Mouse (Mus musculus) CH12.LX (cell line): Measurements from ENCODE around the gene Ptprg. TPM values are rescaled to one million over a fixed set of nuclear protein-coding genes. Genes with fewer than 3 reads are reported as not detected.

Experiments
- DNase-seq: peaks from one replicate; pipeline ENCODE4 v3.0.0-alpha.2; 2013; ENCODE audit errors: extremely low read depth
- H3K27ac ChIP-seq: 2 replicates; pipeline ENCODE4 v1.5.1; 2012; ENCODE audit warnings: low read depth, mild to moderate bottlenecking, control low read depth, moderate library complexity; ENCODE audit not compliant: insufficient read depth
- H3K27me3 ChIP-seq: replicated peaks from 2 replicates; pipeline ENCODE3; 2012; ENCODE audit warnings: inconsistent platforms
- H3K36me3 ChIP-seq, 2 experiments: replicated peaks in 1 of 2; 2 replicates each; pipeline versions ENCODE3 to v1.6.1; 2012; ENCODE audit warnings: inconsistent platforms in 1 of 2, low read length in 1 of 2, mild to moderate bottlenecking in 1 of 2, mixed read lengths in 1 of 2, moderate library complexity in 1 of 2; ENCODE audit not compliant: control insufficient read depth in 1 of 2, insufficient read depth in 1 of 2
- H3K4me1 ChIP-seq, 2 experiments: 2 replicates each; pipeline ENCODE4 v1.6.1; 2012; ENCODE audit warnings: inconsistent platforms in 1 of 2, moderate library complexity in 1 of 2; ENCODE audit not compliant: insufficient read depth in 2 of 2, control insufficient read depth in 1 of 2
- H3K4me2 ChIP-seq: 2 replicates; pipeline ENCODE4 v1.6.1; 2012; ENCODE audit warnings: low read depth, mild to moderate bottlenecking, control low read depth; ENCODE audit not compliant: poor library complexity, insufficient read depth, severe bottlenecking
- H3K4me3 ChIP-seq, 3 experiments: fragments of 150-350 bp in 1 of 3; sonication (generic) in 1 of 3; replicated peaks in 1 of 3; 2 replicates each; pipeline versions ENCODE3 to v1.5.1; 2011 to 2012; ENCODE audit warnings: low read depth in 2 of 3, low read length in 2 of 3, mild to moderate bottlenecking in 2 of 3, moderate library complexity in 2 of 3, control low read depth in 1 of 3, improper control_type of control experiment in 1 of 3, inconsistent platforms in 1 of 3, mixed read lengths in 1 of 3; ENCODE audit not compliant: poor library complexity in 1 of 3
- H3K79me2 ChIP-seq: replicated peaks from 2 replicates; pipeline ENCODE4 v1.6.1; 2012; ENCODE audit warnings: mild to moderate bottlenecking, moderate library complexity; ENCODE audit not compliant: control insufficient read depth, poor library complexity, insufficient read depth, severe bottlenecking; ENCODE audit errors: extremely low read depth
- H3K9ac ChIP-seq: 2 replicates; pipeline ENCODE4 v1.6.1; 2012; ENCODE audit warnings: low read depth, mild to moderate bottlenecking, control low read depth, moderate library complexity; ENCODE audit not compliant: insufficient read depth
- H3K9me3 ChIP-seq: replicated peaks from 2 replicates; pipeline ENCODE3; 2012; ENCODE audit warnings: low read length, inconsistent platforms, mixed read lengths
- BHLHE40 ChIP-seq: IDR thresholded peaks from 2 replicates; pipeline ENCODE4 v1.6.1; 2011; ENCODE audit warnings: mild to moderate bottlenecking, low read depth, low read length, improper control_type of control experiment
- CHD2 ChIP-seq: IDR thresholded peaks from 2 replicates; pipeline ENCODE4 v1.6.1; 2011; ENCODE audit warnings: low read length, improper control_type of control experiment
- E2F4 ChIP-seq: IDR thresholded peaks from 2 replicates; pipeline ENCODE4 v1.6.1; 2011; ENCODE audit warnings: low read depth, low read length, improper control_type of control experiment; ENCODE audit not compliant: insufficient replicate concordance
- HCFC1 ChIP-seq: IDR thresholded peaks from 2 replicates; pipeline ENCODE4 v1.6.1; 2012; ENCODE audit warnings: low read depth, mild to moderate bottlenecking, inconsistent platforms, low read length, improper control_type of control experiment
- KAT2A ChIP-seq: IDR thresholded peaks from 2 replicates; pipeline ENCODE4 v1.6.1; 2012; ENCODE audit warnings: low read length, improper control_type of control experiment, inconsistent platforms; ENCODE audit not compliant: insufficient replicate concordance
- MAX ChIP-seq: IDR thresholded peaks from 2 replicates; pipeline ENCODE4 v1.6.1; 2011; ENCODE audit warnings: low read length, improper control_type of control experiment
- MAZ ChIP-seq: IDR thresholded peaks from 2 replicates; pipeline ENCODE4 v1.6.1; 2012; ENCODE audit warnings: low read depth, mild to moderate bottlenecking, inconsistent platforms, low read length, improper control_type of control experiment, moderate library complexity
- MEF2A ChIP-seq: IDR thresholded peaks from 2 replicates; pipeline ENCODE4 v1.6.1; 2014; ENCODE audit warnings: low read depth, mild to moderate bottlenecking, inconsistent platforms, low read length, improper control_type of control experiment, borderline replicate concordance
- MXI1 ChIP-seq: IDR thresholded peaks from 2 replicates; pipeline ENCODE4 v1.6.1; 2011; ENCODE audit warnings: mild to moderate bottlenecking, low read depth, low read length, improper control_type of control experiment
- RCOR1 ChIP-seq: conservative IDR thresholded peaks from 2 replicates; pipeline ENCODE4 v1.6.1; 2012; ENCODE audit warnings: low read depth, mild to moderate bottlenecking, inconsistent platforms, low read length, improper control_type of control experiment
- SMC3 ChIP-seq: IDR thresholded peaks from 2 replicates; pipeline ENCODE4 v1.6.1; 2011; ENCODE audit warnings: low read depth, low read length, improper control_type of control experiment
- TCF12 ChIP-seq: IDR thresholded peaks from 2 replicates; pipeline ENCODE4 v1.6.1; 2014; ENCODE audit warnings: low read depth, mild to moderate bottlenecking, inconsistent platforms, low read length, improper control_type of control experiment
- UBTF ChIP-seq: IDR thresholded peaks from 2 replicates; pipeline ENCODE4 v1.6.1; 2012; ENCODE audit warnings: low read depth, mild to moderate bottlenecking, inconsistent platforms, low read length, improper control_type of control experiment, moderate library complexity
- ZKSCAN1 ChIP-seq: IDR thresholded peaks from 2 replicates; pipeline ENCODE4 v1.6.1; 2012; ENCODE audit warnings: low read depth, inconsistent platforms, low read length, improper control_type of control experiment, borderline replicate concordance
- dilution Hi-C: fragments of 300-500 bp; cut with MboI; formaldehyde crosslinking; loops from 2 replicates; pipeline ENCODE4 v1.14.3; 2020; ENCODE audit warnings: low sequenced_read_pairs; ENCODE audit not compliant: extremely low pct_unique_long_range_greater_than_20kb, extremely low pct_ligation_motif_present
- in situ Hi-C: fragments of 300-500 bp; cut with MboI; formaldehyde crosslinking; loops from 3 replicates; pipeline ENCODE4 v1.14.3; 2019; ENCODE audit warnings: low sequenced_read_pairs, low pct_ligation_motif_present, low pct_unique_long_range_greater_than_20kb, mixed read lengths
- polyA plus RNA-seq: library from polyadenylated mRNA; unstranded; fragments of >175 nt; gene quantifications from 2 replicates; pipeline ENCODE4 v1.2.1, GENCODE M21; 2012; ENCODE audit warnings: low read depth; ENCODE audit not compliant: insufficient read length
- total RNA-seq, 2 experiments: library from RNA; depleted of rRNA; stranded (reverse); fragments of 300-350 nt in 1 of 2; fragments of >200 nt in 1 of 2; gene quantifications; 2 replicates each; pipeline ENCODE4 v1.2.3; 2012 to 2014

The Ptprg gene
- total and polyA plus RNA-seq, 3 experiments = 0.08 TPM; not detected in 2

- no peak overlapping the region for H3K9ac ChIP-seq
- no peak overlapping the region for H3K4me3 ChIP-seq
- in situ Hi-C loops (no loop called here), dilution Hi-C loops (no loop called here)
- H3K79me2 ChIP-seq = no peaks in the 10 kb centered on the region
- no peaks in the 10 kb centered on the region for H3K4me1 ChIP-seq
- H3K4me2 ChIP-seq = no peak overlapping the region
- H3K27me3 ChIP-seq = no peaks in the 10 kb centered on the region
- no peaks in the 10 kb centered on the region for H3K36me3 ChIP-seq
- H3K9me3 ChIP-seq = no peaks in the 10 kb centered on the region
- DNase-seq = no peak
- TF ChIP-seq MAZ (no peak), SMC3 (no peak)
- no peak overlapping the region for H3K27ac ChIP-seq
Observed at GRCm38 (mm10) chr14:12105156-12105430, 551.8 kb downstream of the Ptprg start.

DNA sequence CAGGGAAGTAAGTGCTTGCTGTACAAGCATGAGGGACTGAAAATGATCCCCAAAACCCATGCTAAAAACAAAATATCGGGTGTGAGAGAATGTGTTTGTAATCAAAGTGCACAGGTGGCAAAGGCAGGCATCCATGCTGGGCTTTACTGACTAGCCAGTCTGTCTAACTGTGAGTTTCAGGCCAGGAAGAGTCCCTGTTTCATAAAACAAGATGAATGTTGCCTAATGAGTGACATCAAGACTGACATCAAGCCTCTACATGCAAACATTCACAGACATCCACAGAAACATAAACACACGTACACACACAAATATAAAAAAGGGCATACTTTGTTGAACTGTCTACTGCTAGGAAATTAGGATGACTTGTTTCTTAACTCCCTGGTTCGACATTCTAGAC lies 552.3 kb downstream of the Ptprg start:
- Histone ChIP-seq H3K79me2 (no peaks in the 10 kb centered on the region), H3K4me3 (no peak overlapping the region), H3K4me1 (no peaks in the 10 kb centered on the region), H3K9ac (no peak overlapping the region), H3K27me3 (no peaks in the 10 kb centered on the region), H3K36me3 (no peaks in the 10 kb centered on the region), H3K4me2 (no peak overlapping the region), H3K27ac (no peak overlapping the region), H3K9me3 (no peaks in the 10 kb centered on the region)
- in situ Hi-C loops = no loop called here
- TF ChIP-seq MAZ (no peak), RCOR1 (no peak), MAX (no peak), ZKSCAN1 (no peak), MEF2A (no peak), MXI1 (no peak), E2F4 (no peak), KAT2A (no peak), CHD2 (no peak)
- DNase-seq = no peak
- dilution Hi-C loops = no loop called here

DNA sequence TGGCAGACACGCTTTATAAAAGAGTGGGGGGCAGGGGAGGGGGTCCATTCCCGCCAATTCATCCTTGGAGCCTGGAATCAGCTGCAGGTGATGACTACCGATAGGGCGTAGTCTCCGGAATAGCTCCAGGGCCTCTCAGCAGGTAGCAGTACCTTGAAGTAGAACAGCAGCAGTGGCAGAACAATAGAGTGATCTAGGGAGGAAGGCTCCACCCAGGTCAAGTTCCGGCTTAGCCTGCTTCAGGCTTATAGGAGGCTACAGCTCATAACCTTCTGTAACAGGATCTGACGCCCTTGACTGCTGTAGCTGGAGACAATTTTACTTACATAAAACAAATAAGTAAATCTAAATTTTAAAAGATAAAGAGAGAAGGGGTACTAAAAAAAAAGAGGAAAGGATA lies 554.1 kb downstream of the Ptprg start:
- Histone ChIP-seq H3K36me3 (no peaks in the 10 kb centered on the region), H3K4me2 (no peak overlapping the region), H3K27me3 (no peaks in the 10 kb centered on the region), H3K27ac (no peak overlapping the region), H3K4me1 (no peaks in the 10 kb centered on the region), H3K9me3 (no peaks in the 10 kb centered on the region), H3K4me3 (no peak overlapping the region), H3K79me2 (no peaks in the 10 kb centered on the region), H3K9ac (no peak overlapping the region)
- no peak for TF ChIP-seq UBTF
- no peak for TF ChIP-seq BHLHE40
- TF ChIP-seq MEF2A = no peak
- no peak for TF ChIP-seq HCFC1
- TF ChIP-seq TCF12 = no peak
- in situ Hi-C loops = no loop called here
- dilution Hi-C loops = no loop called here
- no peak for DNase-seq
